Mouse (Mus musculus) MEL (cell line): ENCODE data around the gene Dlgap1. TPM values are rescaled to one million over a fixed set of nuclear protein-coding genes. Genes with fewer than 3 reads are reported as not detected.

ENCODE experiments used
- DNase-seq: peaks from one replicate; pipeline ENCODE4 v3.0.0; 2011; ENCODE audit warnings: low read depth, low spot score
- H3K27ac ChIP-seq: 2 replicates; pipeline ENCODE4 v1.5.1; 2012; ENCODE audit warnings: low read depth, mild to moderate bottlenecking, control low read depth, low read length, moderate library complexity; ENCODE audit not compliant: control insufficient read depth
- H3K27me3 ChIP-seq, 2 experiments: fragments of 150-350 bp in 1 of 2; sonication (generic) in 1 of 2; 2 replicates each; pipeline ENCODE4 v1.6.1; 2012; ENCODE audit warnings: low read length in 2 of 2, mild to moderate bottlenecking in 2 of 2, improper control_type of control experiment in 1 of 2, moderate library complexity in 1 of 2; ENCODE audit not compliant: insufficient read depth in 2 of 2, control insufficient read depth in 1 of 2
- H3K36me3 ChIP-seq, 2 experiments: 2 replicates each; pipeline ENCODE4 v1.6.1; 2012 to 2014; ENCODE audit warnings: low read length in 2 of 2, improper control_type of control experiment in 1 of 2, inconsistent platforms in 1 of 2, mild to moderate bottlenecking in 1 of 2; ENCODE audit not compliant: insufficient read depth in 2 of 2, control insufficient read depth in 1 of 2
- H3K4me1 ChIP-seq, 2 experiments: fragments of 150-350 bp in 1 of 2; sonication (generic) in 1 of 2; 2 replicates each; pipeline ENCODE4 v1.6.1; 2012; ENCODE audit warnings: low read length in 2 of 2, improper control_type of control experiment in 1 of 2, mild to moderate bottlenecking in 1 of 2; ENCODE audit not compliant: insufficient read depth in 2 of 2, control insufficient read depth in 1 of 2
- H3K4me3 ChIP-seq, 2 experiments: fragments of 150-350 bp in 1 of 2; sonication (generic) in 1 of 2; 2 replicates each; pipeline ENCODE4 v1.5.1; 2012; ENCODE audit warnings: low read depth in 2 of 2, low read length in 2 of 2, mild to moderate bottlenecking in 2 of 2, moderate library complexity in 2 of 2, control low read depth in 1 of 2, improper control_type of control experiment in 1 of 2; ENCODE audit not compliant: control insufficient read depth in 1 of 2, insufficient read depth in 1 of 2
- H3K79me2 ChIP-seq: 2 replicates; pipeline ENCODE4 v1.6.1; 2012; ENCODE audit warnings: mild to moderate bottlenecking, low read length, moderate library complexity; ENCODE audit not compliant: control insufficient read depth, poor library complexity, insufficient read depth
- H3K9ac ChIP-seq: 2 replicates; pipeline ENCODE4 v1.6.1; 2012; ENCODE audit warnings: low read depth, mild to moderate bottlenecking, control low read depth, low read length, moderate library complexity; ENCODE audit not compliant: control insufficient read depth, poor library complexity, severe bottlenecking
- H3K9me3 ChIP-seq: fragments of 150-350 bp; sonication (generic); replicated peaks from 2 replicates; pipeline ENCODE4 v1.6.1; 2012; ENCODE audit warnings: mild to moderate bottlenecking, low read length, improper control_type of control experiment, moderate library complexity; ENCODE audit not compliant: insufficient read depth
- BHLHE40 ChIP-seq: IDR thresholded peaks from 2 replicates; pipeline ENCODE4 v1.6.1; 2012; ENCODE audit warnings: low read depth, mild to moderate bottlenecking, inconsistent platforms, low read length, improper control_type of control experiment, borderline replicate concordance
- CHD1 ChIP-seq: IDR thresholded peaks from 2 replicates; pipeline ENCODE4 v1.6.1; 2012; ENCODE audit warnings: low read depth, mild to moderate bottlenecking, inconsistent platforms, low read length, improper control_type of control experiment
- CHD2 ChIP-seq: IDR thresholded peaks from 2 replicates; pipeline ENCODE4 v1.6.1; 2011; ENCODE audit warnings: low read length, improper control_type of control experiment
- ETS1 ChIP-seq: IDR thresholded peaks from 2 replicates; pipeline ENCODE4 v1.6.1; 2012; ENCODE audit warnings: low read depth, mild to moderate bottlenecking, inconsistent platforms, low read length, improper control_type of control experiment, moderate library complexity
- GATA1 ChIP-seq: IDR thresholded peaks from 2 replicates; pipeline ENCODE4 v1.6.1; 2011; ENCODE audit warnings: low read depth, low read length, improper control_type of control experiment
- HCFC1 ChIP-seq: IDR thresholded peaks from 2 replicates; pipeline ENCODE4 v1.6.1; 2012; ENCODE audit warnings: low read depth, mild to moderate bottlenecking, inconsistent platforms, low read length, improper control_type of control experiment, moderate library complexity
- KAT2A ChIP-seq: conservative IDR thresholded peaks from 2 replicates; pipeline ENCODE4 v1.6.1; 2012; ENCODE audit warnings: low read depth, low read length, improper control_type of control experiment, inconsistent platforms
- MAX ChIP-seq: IDR thresholded peaks from 2 replicates; pipeline ENCODE4 v1.6.1; 2011; ENCODE audit warnings: low read length, improper control_type of control experiment
- MAZ ChIP-seq: IDR thresholded peaks from 2 replicates; pipeline ENCODE4 v1.6.1; 2012; ENCODE audit warnings: low read depth, mild to moderate bottlenecking, inconsistent platforms, low read length, improper control_type of control experiment
- MXI1 ChIP-seq: IDR thresholded peaks from 2 replicates; pipeline ENCODE4 v1.6.1; 2011; ENCODE audit warnings: mild to moderate bottlenecking, low read depth, low read length, improper control_type of control experiment
- MYB ChIP-seq: IDR thresholded peaks from 2 replicates; pipeline ENCODE4 v1.6.1; 2011; ENCODE audit warnings: mild to moderate bottlenecking, low read depth, low read length, improper control_type of control experiment
- MYC ChIP-seq: IDR thresholded peaks from 2 replicates; pipeline ENCODE4 v1.6.1; 2011; ENCODE audit warnings: low read depth, mild to moderate bottlenecking, low read length, improper control_type of control experiment, moderate library complexity
- NELFE ChIP-seq: IDR thresholded peaks from 2 replicates; pipeline ENCODE4 v1.6.1; 2011; ENCODE audit warnings: low read depth, low read length, improper control_type of control experiment
- NRF1 ChIP-seq: IDR thresholded peaks from 2 replicates; pipeline ENCODE4 v1.6.1; 2014; ENCODE audit warnings: low read depth, mild to moderate bottlenecking, inconsistent platforms, low read length, improper control_type of control experiment, moderate library complexity; ENCODE audit not compliant: poor library complexity, insufficient read depth, severe bottlenecking
- POLR2AphosphoS2 ChIP-seq: IDR thresholded peaks from 2 replicates; pipeline ENCODE4 v1.6.1; 2011; ENCODE audit warnings: low read length, improper control_type of control experiment
- POLR2AphosphoS5 ChIP-seq: IDR thresholded peaks from 2 replicates; pipeline ENCODE4 v1.6.1; 2012; ENCODE audit warnings: low read depth, borderline replicate concordance, mild to moderate bottlenecking, inconsistent platforms, low read length, moderate library complexity, mixed read lengths
- RAD21 ChIP-seq: IDR thresholded peaks from 2 replicates; pipeline ENCODE4 v1.6.1; 2011; ENCODE audit warnings: mild to moderate bottlenecking, low read depth, low read length, improper control_type of control experiment
- SIN3A ChIP-seq: IDR thresholded peaks from 2 replicates; pipeline ENCODE4 v1.6.1; 2012; ENCODE audit warnings: low read length, improper control_type of control experiment, inconsistent platforms
- TBP ChIP-seq: IDR thresholded peaks from 2 replicates; pipeline ENCODE4 v1.8.0; 2011; ENCODE audit warnings: low read depth, low read length, improper control_type of control experiment
- UBTF ChIP-seq: IDR thresholded peaks from 2 replicates; pipeline ENCODE4 v1.6.1; 2012; ENCODE audit warnings: low read depth, mild to moderate bottlenecking, inconsistent platforms, low read length, improper control_type of control experiment, moderate library complexity, borderline replicate concordance; ENCODE audit not compliant: insufficient read depth
- USF1 ChIP-seq: IDR thresholded peaks from 2 replicates; pipeline ENCODE4 v1.6.1; 2014; ENCODE audit warnings: low read depth, mild to moderate bottlenecking, inconsistent platforms, low read length, improper control_type of control experiment, moderate library complexity
- USF2 ChIP-seq, 2 experiments: IDR thresholded peaks; 2 replicates each; pipeline ENCODE4 v1.6.1; 2011 to 2012; ENCODE audit warnings: improper control_type of control experiment in 2 of 2, low read length in 2 of 2, borderline replicate concordance in 1 of 2, inconsistent platforms in 1 of 2, low read depth in 1 of 2, mild to moderate bottlenecking in 1 of 2; ENCODE audit not compliant: insufficient read depth in 1 of 2
- ZC3H11A ChIP-seq: IDR thresholded peaks from 2 replicates; pipeline ENCODE4 v1.6.1; 2012; ENCODE audit warnings: low read depth, mild to moderate bottlenecking, inconsistent platforms, low read length, improper control_type of control experiment
- ZKSCAN1 ChIP-seq: IDR thresholded peaks from 2 replicates; pipeline ENCODE4 v1.6.1; 2012; ENCODE audit warnings: low read depth, mild to moderate bottlenecking, inconsistent platforms, low read length, improper control_type of control experiment, moderate library complexity
- ZNF384 ChIP-seq: IDR thresholded peaks from 2 replicates; pipeline ENCODE4 v1.6.1; 2012; ENCODE audit warnings: low read depth, mild to moderate bottlenecking, inconsistent platforms, low read length, improper control_type of control experiment
- polyA plus RNA-seq, 2 experiments: library from polyadenylated mRNA; stranded (reverse) in 1 of 2; unstranded in 1 of 2; fragments of >175 nt in 1 of 2; fragments of >200 nt in 1 of 2; gene quantifications; 2 replicates each; pipeline versions ENCODE4 v1.2.1 to v1.2.4; 2012; ENCODE audit warnings: low replicate concordance in 2 of 2, low read depth in 1 of 2; ENCODE audit not compliant: insufficient read length in 2 of 2, insufficient read depth in 1 of 2, missing spikeins in 1 of 2
- total RNA-seq: library from RNA; depleted of rRNA; stranded (reverse); fragments of 300-350 nt; gene quantifications from 2 replicates; pipeline ENCODE4 v1.2.3, GENCODE M21; 2012

Dlgap1 gene
- total and polyA plus RNA-seq, 3 experiments, result 0.06 TPM; not detected in 2

DNA sequence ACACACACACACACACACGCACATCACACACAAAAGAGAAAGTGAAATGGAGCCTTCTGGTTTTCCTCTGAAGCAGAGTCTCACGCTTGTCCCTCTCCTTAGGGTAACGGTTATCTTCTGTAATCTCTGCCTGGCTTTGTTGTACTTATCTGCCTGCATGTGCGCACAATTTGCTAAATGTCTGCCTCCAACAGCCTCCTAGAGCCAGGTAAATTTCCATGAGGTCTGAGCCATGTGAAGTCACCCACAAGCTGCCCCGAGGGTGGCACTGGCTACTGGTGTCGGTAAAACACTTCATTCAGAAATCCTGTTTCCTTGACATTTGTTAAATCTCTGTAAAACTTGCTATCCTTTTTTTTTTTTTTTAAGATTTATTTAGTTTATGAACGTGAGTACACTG lies 869.2 kb downstream of the Dlgap1 start:
- Histone ChIP-seq H3K9ac (no peak overlapping the region), H3K36me3 (peaks cover 2 to 3% of the 10 kb centered on the region in 2 experiments; a peak in 2 of 4 replicates), H3K27ac (no peak overlapping the region), H3K9me3 (no peaks in the 10 kb centered on the region), H3K79me2 (no peaks in the 10 kb centered on the region), H3K4me3 (no peak overlapping the region), H3K27me3 (no peaks in the 10 kb centered on the region), H3K4me1 (peaks cover 0 to 1% of the 10 kb centered on the region in 2 experiments; a peak in 1 of 4 replicates)
- TF ChIP-seq MYB, result no peak
- no peak for DNase-seq

DNA sequence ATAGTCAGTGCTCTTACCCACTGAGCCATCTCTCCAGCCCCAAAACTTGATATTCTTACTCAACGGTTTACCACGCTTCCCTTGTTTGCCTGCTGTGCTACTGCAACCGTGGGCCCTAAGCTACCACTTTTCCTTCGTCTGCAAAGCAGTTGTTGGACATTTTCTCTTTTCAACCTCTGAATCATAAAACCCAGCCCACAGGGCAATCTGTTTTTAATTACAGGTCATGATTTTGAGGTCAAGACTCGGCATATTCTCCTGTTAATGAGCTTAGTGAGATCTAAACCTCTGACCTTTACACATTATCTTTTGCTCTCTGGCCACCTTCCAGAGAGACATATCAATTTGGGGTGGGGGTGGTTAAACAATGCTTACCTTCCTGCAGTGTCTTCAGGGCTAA lies 869.7 kb downstream of the Dlgap1 start:
- H3K4me1 ChIP-seq, result no peaks in the 10 kb centered on the region
- H3K27ac ChIP-seq, result no peak overlapping the region
- no peak overlapping the region for H3K9ac ChIP-seq
- no peak overlapping the region for H3K4me3 ChIP-seq
- no peaks in the 10 kb centered on the region for H3K79me2 ChIP-seq
- no peak for DNase-seq
- H3K27me3 ChIP-seq, result no peaks in the 10 kb centered on the region
- TF ChIP-seq GATA1 (no peak), ZC3H11A (no peak), UBTF (no peak), MXI1 (no peak), MYB (no peak), ZNF384 (no peak), MAZ (no peak), HCFC1 (no peak), SIN3A (no peak), USF2 (IDR thresholded peaks at IDR 0.05; ENCODE audit: borderline replicate concordance in 1 of 2, insufficient read depth in 1 of 2, low read depth in 1 of 2, low read length in 2 of 2) (no peak), MAX (no peak), USF1 (no peak), CHD2 (no peak), CHD1 (no peak), ZKSCAN1 (no peak), NELFE (no peak)
- TF ChIP-seq, all 39 proteins: peak for 0
- Histone ChIP-seq H3K36me3 (peaks cover 2 to 3% of the 10 kb centered on the region in 2 experiments; a peak in 2 of 4 replicates), H3K9me3 (no peaks in the 10 kb centered on the region)

DNA sequence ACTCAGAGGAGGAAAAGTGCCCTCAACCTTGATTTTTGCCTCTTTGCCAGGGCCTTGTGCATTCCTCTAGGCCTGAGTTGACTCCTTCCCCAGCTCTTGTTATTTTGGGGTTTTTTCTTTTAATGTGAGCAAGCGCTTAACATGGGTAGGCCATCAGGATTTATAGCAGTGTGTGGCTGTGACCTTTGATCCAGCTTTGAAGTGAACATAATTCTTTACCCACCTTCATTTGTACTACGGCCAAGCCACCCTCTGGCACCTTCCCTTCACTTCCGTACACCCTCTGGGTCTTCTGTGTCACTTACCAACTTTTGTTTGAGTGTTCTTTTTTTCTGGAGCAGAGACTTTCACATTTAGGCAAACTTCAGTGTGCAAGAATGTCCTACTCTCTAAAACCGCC lies 874.4 kb downstream of the Dlgap1 start:
- no peak overlapping the region for H3K4me3 ChIP-seq
- no peak overlapping the region for H3K27ac ChIP-seq
- peaks cover 14% of the 10 kb centered on the region for H3K79me2 ChIP-seq
- no peak for DNase-seq
- H3K4me1 ChIP-seq, result peaks cover 7 to 17% of the 10 kb centered on the region in 2 experiments; a peak in 3 of 4 replicates
- H3K9ac ChIP-seq, result no peak overlapping the region
- peaks cover 16 to 21% of the 10 kb centered on the region in 2 experiments for H3K36me3 ChIP-seq
- no peaks in the 10 kb centered on the region for H3K9me3 ChIP-seq
- H3K27me3 ChIP-seq, result no peaks in the 10 kb centered on the region
- no peak for TF ChIP-seq TBP
- TF ChIP-seq KAT2A, result no peak
- no peak for TF ChIP-seq NRF1
- no peak for TF ChIP-seq GATA1
- TF ChIP-seq CHD2, result no peak
- TF ChIP-seq ETS1, result no peak
- no peak for TF ChIP-seq POLR2AphosphoS2
- no peak for TF ChIP-seq HCFC1
- TF ChIP-seq POLR2AphosphoS5, result no peak
- TF ChIP-seq MAX, result no peak
- no peak for TF ChIP-seq NELFE
- TF ChIP-seq RAD21, result no peak
- TF ChIP-seq BHLHE40, result no peak
- TF ChIP-seq ZNF384, result no peak
- TF ChIP-seq MXI1, result no peak
- TF ChIP-seq CHD1, result no peak
- TF ChIP-seq USF1, result no peak
- TF ChIP-seq MYB, result no peak
- no peak for TF ChIP-seq MYC
